Mouse (Mus musculus) bone marrow, adult 2 months (tissue): ENCODE results near the gene Osbpl9. TPM values are rescaled to one million over a fixed set of nuclear protein-coding genes. Genes with fewer than 3 reads are reported as not detected.

Experiments
- H3K27ac ChIP-seq: fragments of 200-500 bp; 2 replicates; pipeline ENCODE4 v1.5.1; 2012; ENCODE audit warnings: low read depth, mild to moderate bottlenecking, control low read depth, inconsistent platforms, low read length; ENCODE audit not compliant: control insufficient read depth, poor library complexity, insufficient read depth
- H3K4me1 ChIP-seq: fragments of 200-500 bp; 2 replicates; pipeline ENCODE4 v1.6.1; 2011; ENCODE audit warnings: low read length; ENCODE audit not compliant: control insufficient read depth, insufficient read depth
- H3K4me3 ChIP-seq: fragments of 200-500 bp; replicated peaks from 2 replicates; pipeline ENCODE3; 2011; ENCODE audit warnings: mild to moderate bottlenecking, low read depth, low read length, control low read depth; ENCODE audit not compliant: control insufficient read depth
- CTCF ChIP-seq: fragments of 200-500 bp; IDR thresholded peaks from 2 replicates; pipeline ENCODE4 v1.5.1; 2011; ENCODE audit warnings: low read length, control low read depth; ENCODE audit not compliant: control insufficient read depth, insufficient read depth
- POLR2A ChIP-seq: fragments of 200-500 bp; IDR thresholded peaks from 2 replicates; pipeline ENCODE4 v1.6.1; 2011; ENCODE audit warnings: low read depth, mild to moderate bottlenecking, control low read depth, low read length, borderline replicate concordance; ENCODE audit not compliant: control insufficient read depth
- WGBS: fragments of 180-500 bp; shearing (Covaris S2); methylation state at CpG from one replicate; pipeline ENCODE4 v1.1.7; 2018; 5-methylcytosine and 5-hydroxymethylcytosine counted together
- polyA plus RNA-seq: library from polyadenylated mRNA; stranded (reverse); fragments of >200 nt; gene quantifications from 2 replicates; pipeline ENCODE4 v1.2.4, GENCODE M21; 2011; ENCODE audit warnings: low replicate concordance; ENCODE audit not compliant: missing spikeins, insufficient read depth, insufficient read length

Gene Osbpl9
- polyA plus RNA-seq: 27.8 and 35.3 TPM in 2 replicates

DNA sequence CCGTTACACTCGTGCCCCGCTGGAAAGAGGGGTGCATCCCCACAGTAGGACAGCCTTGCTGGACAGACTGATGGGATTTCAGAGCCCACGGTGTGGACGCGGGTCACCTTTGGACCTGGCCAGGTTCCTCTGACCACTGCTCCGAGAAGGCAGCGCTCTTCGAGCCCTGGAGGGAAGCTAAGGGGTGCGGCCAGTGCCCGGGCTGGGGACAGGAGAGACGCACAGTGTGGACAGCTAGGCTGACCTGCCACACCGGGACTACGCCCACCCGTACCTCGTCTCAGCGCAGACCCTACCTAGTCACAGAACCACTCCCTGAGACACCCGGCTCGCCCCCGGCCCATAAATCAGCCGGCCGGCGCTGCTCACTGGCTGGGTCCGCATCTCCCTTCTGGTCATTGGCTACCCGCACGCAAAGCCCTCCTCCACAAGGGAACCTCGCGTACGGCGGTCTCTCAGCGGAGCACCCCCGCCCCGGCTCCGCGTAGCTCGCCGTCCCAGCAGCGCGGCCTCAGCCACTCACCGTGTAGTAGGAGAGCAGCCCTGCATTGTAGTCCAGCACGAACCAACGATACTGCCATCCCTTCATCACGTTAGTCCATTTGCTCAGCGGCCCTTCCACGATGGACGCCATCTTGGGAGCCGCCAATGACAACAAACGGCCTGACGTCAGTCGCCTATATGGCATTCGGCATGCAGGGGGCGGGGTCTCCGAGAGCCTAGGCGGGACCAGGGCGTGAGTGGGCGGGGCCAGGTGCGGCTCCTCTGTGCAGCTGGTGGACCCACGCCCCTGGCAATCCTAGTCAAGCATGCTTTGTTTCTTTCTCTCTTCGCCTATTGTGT lies at the start of gene Osbpl9:
Gene Osbpl9 (minus strand): TSS at position 691 of the 843 bp plus-strand sequence.
- TF ChIP-seq POLR2A: peak; percentile 50; the same call in 1 of the 2 replicates
- no peak for TF ChIP-seq CTCF
- H3K27ac ChIP-seq: peak within 1 kb of the TSS; percentile 92

GRCm38 (mm10) chr4:109251605-109252004 lies 49.5 kb upstream of the Osbpl9 start:
- peak; percentile 85 for TF ChIP-seq CTCF
- no peak for TF ChIP-seq POLR2A
- Histone ChIP-seq H3K4me3 (no peak overlapping the region), H3K4me1 (peaks cover 2% of the 10 kb centered on the region), H3K27ac (no peak overlapping the region)
- WGBS: 32% methylated on average over 3 of the region's 3 CpGs

More for the DNA sequence above, at the start of gene Osbpl9:
- Histone ChIP-seq H3K4me1 (peaks cover 4% of the 10 kb centered on the region), H3K4me3 (peak within 1 kb of the TSS; percentile 99)
- WGBS: under 1% methylated on average over 59 of the region's 59 CpGs

GRCm38 (mm10) chr4:109245016-109245620 lies 43.0 kb upstream of the Osbpl9 start:
- H3K4me1 ChIP-seq: no peaks in the 10 kb centered on the region
- no peak overlapping the region for H3K4me3 ChIP-seq
- H3K27ac ChIP-seq: no peak overlapping the region
- 71% methylated on average over 6 of the region's 6 CpGs for WGBS
- no peak for TF ChIP-seq CTCF
- TF ChIP-seq POLR2A: no peak

GRCm38 (mm10) chr4:109244506-109244905 lies 42.4 kb upstream of the Osbpl9 start:
- 78% methylated on average over 7 of the region's 7 CpGs for WGBS

GRCm38 (mm10) chr4:109241934-109242333 lies 39.9 kb upstream of the Osbpl9 start:
- Histone ChIP-seq H3K4me1 (peaks cover 2% of the 10 kb centered on the region), H3K4me3 (no peak overlapping the region), H3K27ac (no peak overlapping the region)
- TF ChIP-seq POLR2A: no peak
- no peak for TF ChIP-seq CTCF
- WGBS: 59% methylated on average over 4 of the region's 4 CpGs

More at GRCm38 (mm10) chr4:109244506-109244905, 42.4 kb upstream of the Osbpl9 start:
- Histone ChIP-seq H3K4me1 (no peaks in the 10 kb centered on the region), H3K4me3 (no peak overlapping the region), H3K27ac (no peak overlapping the region)
- TF ChIP-seq POLR2A: no peak
- no peak for TF ChIP-seq CTCF

DNA sequence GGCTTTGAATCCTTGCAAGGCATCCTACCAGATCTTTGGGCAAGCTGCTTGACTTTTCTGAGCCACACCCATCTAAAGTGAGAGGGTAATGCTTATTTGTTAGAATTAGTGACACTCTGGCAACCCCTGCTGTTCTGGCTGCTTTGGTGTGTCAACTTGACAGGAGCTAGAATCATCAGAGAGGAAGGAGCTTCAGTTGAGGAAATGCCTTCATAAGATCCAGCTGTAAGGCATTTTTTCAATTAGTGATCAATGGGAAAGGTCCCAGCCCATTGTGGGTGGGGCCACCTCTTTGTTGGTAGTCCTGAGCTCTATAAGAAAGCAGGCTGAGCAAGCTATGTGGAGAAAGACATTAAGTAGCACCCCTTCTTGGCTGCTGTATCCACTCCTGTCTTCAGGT lies 39.1 kb upstream of the Osbpl9 start:
- peaks cover 2% of the 10 kb centered on the region for H3K4me1 ChIP-seq
- TF ChIP-seq CTCF (no peak), POLR2A (no peak)
- H3K27ac ChIP-seq: no peak overlapping the region
- H3K4me3 ChIP-seq: no peak overlapping the region

DNA sequence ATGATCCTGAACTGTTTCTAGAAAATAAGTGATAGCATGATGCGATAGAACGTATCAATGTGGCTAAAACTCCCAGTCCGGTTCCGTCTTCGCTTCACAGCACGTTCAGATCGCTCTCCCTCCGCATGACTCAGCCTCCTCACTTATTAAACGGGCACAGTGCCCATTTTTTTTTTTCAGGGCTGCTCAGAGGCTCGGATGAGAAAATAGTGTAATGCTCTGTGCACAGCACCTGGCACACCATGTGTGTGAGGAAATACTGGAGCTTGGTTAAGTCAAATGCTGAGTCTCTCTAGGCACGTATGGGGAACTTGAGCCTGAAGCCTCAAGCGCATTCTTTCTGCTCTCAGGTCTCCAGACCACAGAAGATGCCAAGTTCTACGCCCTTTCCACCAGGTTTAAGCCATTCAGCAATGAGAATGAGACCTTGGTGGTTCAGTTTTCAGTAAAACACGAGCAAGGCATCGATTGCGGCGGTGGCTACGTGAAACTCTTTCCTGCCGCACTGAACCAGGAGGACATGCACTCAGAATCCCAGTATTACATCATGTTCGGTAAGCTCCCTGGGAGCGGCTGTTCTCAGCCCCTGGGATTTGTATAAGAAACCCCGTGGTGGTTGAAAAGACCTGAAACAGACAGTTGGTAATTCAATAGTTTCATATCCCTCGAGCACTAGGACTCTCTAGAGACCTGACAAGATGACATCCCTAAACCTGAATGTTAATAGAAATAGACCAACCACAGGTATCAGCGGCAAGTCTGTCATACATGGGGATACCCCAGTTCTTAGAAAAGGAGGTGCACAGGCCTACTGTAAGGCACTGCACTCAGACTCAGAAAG lies 36.6 kb upstream of the Osbpl9 start:
- WGBS: 74% methylated on average over 24 of the region's 24 CpGs
- TF ChIP-seq CTCF: no peak
- no peak for TF ChIP-seq POLR2A

GRCm38 (mm10) chr4:109236186-109236879 lies 34.3 kb upstream of the Osbpl9 start:
- TF ChIP-seq POLR2A (no peak), CTCF (no peak)
- 82% methylated on average over 7 of the region's 7 CpGs for WGBS
- peaks cover 2% of the 10 kb centered on the region for H3K4me1 ChIP-seq
- H3K4me3 ChIP-seq: no peak overlapping the region
- H3K27ac ChIP-seq: no peak overlapping the region

More for the DNA sequence above, 36.6 kb upstream of the Osbpl9 start:
- H3K4me1 ChIP-seq: peaks cover 2% of the 10 kb centered on the region
- H3K27ac ChIP-seq: no peak overlapping the region
- H3K4me3 ChIP-seq: no peak overlapping the region
